Mouse (Mus musculus) intestine, postnatal 0 days (tissue): ENCODE measurements around the gene Tmem44. TPM values are rescaled to one million over a fixed set of nuclear protein-coding genes. Genes with fewer than 3 reads are reported as not detected.

ENCODE experiments used
- ATAC-seq: fragments of 200-750 bp; cut with Nextera tagmentation; 2 replicates; pipeline ENCODE4 v1.8.0; 2017; ENCODE audit warnings: mild to moderate bottlenecking, moderate TSS enrichment, moderate library complexity
- H3K27ac ChIP-seq: fragments of 300-500 bp; sonication (generic); 2 replicates; pipeline ENCODE4 v1.5.1; 2014; ENCODE audit warnings: mild to moderate bottlenecking, low read depth, low read length, moderate library complexity
- H3K27me3 ChIP-seq: fragments of 300-500 bp; sonication (generic); replicated peaks from 2 replicates; pipeline ENCODE4 v1.6.1; 2014; ENCODE audit warnings: low read length, mixed read lengths; ENCODE audit not compliant: control insufficient read depth, insufficient read depth
- H3K36me3 ChIP-seq: fragments of 300-500 bp; sonication (generic); 2 replicates; pipeline ENCODE4 v1.6.1; 2014; ENCODE audit warnings: mild to moderate bottlenecking, moderate library complexity; ENCODE audit not compliant: control insufficient read depth, insufficient read depth
- H3K4me1 ChIP-seq: fragments of 300-500 bp; sonication (generic); replicated peaks from 2 replicates; pipeline ENCODE4 v1.6.1; 2014; ENCODE audit warnings: antibody characterized with exemption, low read length, mixed read lengths; ENCODE audit not compliant: control insufficient read depth, insufficient read depth
- H3K4me2 ChIP-seq: fragments of 300-500 bp; sonication (generic); replicated peaks from 2 replicates; pipeline ENCODE4 v1.6.1; 2014; ENCODE audit warnings: low read depth, mild to moderate bottlenecking, moderate library complexity
- H3K4me3 ChIP-seq: fragments of 300-500 bp; sonication (generic); 2 replicates; pipeline ENCODE4 v1.5.1; 2014; ENCODE audit warnings: low read depth, low read length
- H3K9ac ChIP-seq: fragments of 300-500 bp; sonication (generic); 2 replicates; pipeline ENCODE4 v1.6.1; 2014; ENCODE audit warnings: mild to moderate bottlenecking, low read depth, low read length
- H3K9me3 ChIP-seq: fragments of 300-500 bp; sonication (generic); 2 replicates; pipeline ENCODE4 v1.6.1; 2016; ENCODE audit warnings: mixed run types; ENCODE audit not compliant: control insufficient read depth
- CTCF ChIP-seq: sonication (generic); IDR thresholded peaks from 2 replicates; pipeline ENCODE4 v1.5.1; 2016; ENCODE audit warnings: low read depth, mild to moderate bottlenecking, control low read depth, antibody characterized with exemption, moderate library complexity
- WGBS: fragments of 180-500 bp; shearing (Covaris S2); extraction: QIAGEN DNeasy Blood & Tissue Kit; methylation state at CpG from one replicate; pipeline ENCODE4 v1.1.7; 2014; 5-methylcytosine and 5-hydroxymethylcytosine counted together
- polyA plus RNA-seq: library from polyadenylated mRNA; unstranded; fragments of >200 nt; fragmentation: Nextera tagmentation; extraction: Ambion mirVana; gene quantifications from 2 replicates; pipeline ENCODE4 v1.2.1, GENCODE M21; 2015

The Tmem44 gene
- polyA plus RNA-seq, 1 experiment from 2014 or later = 3.1 TPM

- H3K4me2 ChIP-seq = peak overlapping the region; percentile 74
- WGBS = 74% methylated on average over 13 of the region's 13 CpGs
- H3K9ac ChIP-seq = 0 out of 2 replicates have a peak overlapping the region, but pooled peaks have one; percentile 69
- no peak overlapping the region for H3K27ac ChIP-seq
- no peaks in the 10 kb centered on the region for H3K4me1 ChIP-seq
- no peak overlapping the region for H3K4me3 ChIP-seq
- no peak for ATAC-seq
- no peaks in the 10 kb centered on the region for H3K9me3 ChIP-seq
- no peaks in the 10 kb centered on the region for H3K36me3 ChIP-seq
- no peaks in the 10 kb centered on the region for H3K27me3 ChIP-seq
- TF ChIP-seq CTCF = no peak
Observed at GRCm38 (mm10) chr16:30511563-30512340, 38.9 kb downstream of the Tmem44 start.

- Histone ChIP-seq H3K27ac (peak overlapping the region; percentile 86), H3K36me3 (no peaks in the 10 kb centered on the region), H3K27me3 (no peaks in the 10 kb centered on the region), H3K4me2 (peak overlapping the region; percentile 74), H3K4me3 (peak overlapping the region; percentile 59), H3K9me3 (no peaks in the 10 kb centered on the region), H3K4me1 (no peaks in the 10 kb centered on the region), H3K9ac (peak overlapping the region; percentile 69)
- WGBS = 3% methylated on average over 44 of the region's 44 CpGs
- peak; percentile 77 for ATAC-seq
- TF ChIP-seq CTCF = no peak
Observed at GRCm38 (mm10) chr16:30510504-30511451, 39.9 kb downstream of the Tmem44 start.

- no peak for ATAC-seq
- Histone ChIP-seq H3K4me1 (no peaks in the 10 kb centered on the region), H3K36me3 (no peaks in the 10 kb centered on the region), H3K4me2 (peak overlapping the region; percentile 74), H3K9ac (peak overlapping the region; percentile 69), H3K4me3 (peak overlapping the region; percentile 59), H3K9me3 (no peaks in the 10 kb centered on the region), H3K27me3 (no peaks in the 10 kb centered on the region), H3K27ac (peak overlapping the region; percentile 86; the same call in 1 of the 2 replicates)
- WGBS = 42% methylated on average over 9 of the region's 9 CpGs
- no peak for TF ChIP-seq CTCF
Observed at GRCm38 (mm10) chr16:30510091-30510490, 40.6 kb downstream of the Tmem44 start.

- H3K27me3 ChIP-seq = no peaks in the 10 kb centered on the region
- H3K9ac ChIP-seq = no peak overlapping the region
- H3K27ac ChIP-seq = no peak overlapping the region
- H3K9me3 ChIP-seq = no peaks in the 10 kb centered on the region
- WGBS = 92% methylated on average over 12 of the region's 12 CpGs
- TF ChIP-seq CTCF = no peak
- no peak overlapping the region for H3K4me3 ChIP-seq
- no peak overlapping the region for H3K4me2 ChIP-seq
- ATAC-seq = no peak
- no peaks in the 10 kb centered on the region for H3K36me3 ChIP-seq
- no peaks in the 10 kb centered on the region for H3K4me1 ChIP-seq
Observed at GRCm38 (mm10) chr16:30509340-30509739, 41.3 kb downstream of the Tmem44 start.

GRCm38 (mm10) chr16:30508738-30509137, 41.9 kb downstream of the Tmem44 start:
- H3K27me3 ChIP-seq = no peaks in the 10 kb centered on the region
- TF ChIP-seq CTCF = no peak
- H3K4me1 ChIP-seq = no peaks in the 10 kb centered on the region
- no peak overlapping the region for H3K4me2 ChIP-seq
- WGBS = 91% methylated on average over 9 of the region's 9 CpGs
- no peak overlapping the region for H3K9ac ChIP-seq
- H3K4me3 ChIP-seq = no peak overlapping the region
- H3K36me3 ChIP-seq = no peaks in the 10 kb centered on the region
- no peak for ATAC-seq
- H3K27ac ChIP-seq = no peak overlapping the region
- no peaks in the 10 kb centered on the region for H3K9me3 ChIP-seq

GRCm38 (mm10) chr16:30507120-30507519, 43.5 kb downstream of the Tmem44 start:
- Histone ChIP-seq H3K4me1 (no peaks in the 10 kb centered on the region; the same call in 1 of the 2 replicates), H3K27ac (no peak overlapping the region), H3K27me3 (no peaks in the 10 kb centered on the region), H3K36me3 (no peaks in the 10 kb centered on the region), H3K9me3 (no peaks in the 10 kb centered on the region), H3K4me3 (no peak overlapping the region), H3K9ac (no peak overlapping the region), H3K4me2 (no peak overlapping the region)
- ATAC-seq = no peak
- no peak for TF ChIP-seq CTCF
- 25% methylated on average over 10 of the region's 10 CpGs for WGBS
